Mouse (Mus musculus): ENCODE data around the gene Col19a1.

DNA sequence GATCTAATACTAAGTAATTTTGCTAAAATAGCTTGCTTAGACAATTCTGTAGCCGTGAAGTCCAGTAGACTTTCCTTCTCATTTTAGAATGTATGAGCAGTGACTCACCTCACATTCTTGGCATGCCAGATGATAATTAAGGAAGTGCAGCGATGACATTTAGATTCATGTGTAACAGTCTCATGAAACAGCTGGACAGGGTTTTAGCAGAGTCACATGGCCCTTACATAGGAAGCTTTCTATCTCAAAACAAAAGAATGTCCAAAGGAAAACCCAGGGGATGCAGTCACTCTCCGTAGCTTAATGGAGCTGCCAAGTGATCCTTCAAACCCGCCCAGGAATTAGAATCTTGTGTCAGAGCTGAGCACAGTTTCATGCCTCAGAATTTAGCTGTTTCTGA is 33.8 kb downstream of the Col19a1 start:
- TF ChIP-seq POLR2A (IDR thresholded peaks at IDR 0.05; ENCODE audit: borderline replicate concordance, control insufficient read depth, low read depth, low read length) (no peak), CTCF (IDR thresholded peaks at IDR 0.05; ENCODE audit: control insufficient read depth, insufficient read depth, low read length) (no peak)
